Mouse (Mus musculus) midbrain, embryonic 12.5 days (tissue): ENCODE data around the gene Slc35g2. TPM values are rescaled to one million over a fixed set of nuclear protein-coding genes. Genes with fewer than 3 reads are reported as not detected.

ENCODE experiments used
- ATAC-seq: fragments of 200-750 bp; cut with Nextera tagmentation; 2 replicates; pipeline ENCODE4 v1.8.0; 2017; ENCODE audit warnings: low read depth, moderate TSS enrichment, moderate library complexity; ENCODE audit not compliant: low FRiP score
- H3K27ac ChIP-seq: fragments of 300-500 bp; sonication (generic); replicated peaks from 2 replicates; pipeline ENCODE4 v1.5.1; 2016; ENCODE audit warnings: mild to moderate bottlenecking
- H3K27me3 ChIP-seq: fragments of 300-500 bp; sonication (generic); 2 replicates; pipeline ENCODE4 v1.6.1; 2016; ENCODE audit warnings: mild to moderate bottlenecking
- H3K36me3 ChIP-seq: fragments of 300-500 bp; sonication (generic); 2 replicates; pipeline ENCODE4 v1.6.1; 2016
- H3K4me1 ChIP-seq: fragments of 300-500 bp; sonication (generic); 2 replicates; pipeline ENCODE4 v1.6.1; 2016
- H3K4me2 ChIP-seq: fragments of 300-500 bp; sonication (generic); replicated peaks from 2 replicates; pipeline ENCODE4 v1.6.1; 2016; ENCODE audit warnings: mild to moderate bottlenecking, moderate library complexity
- H3K4me3 ChIP-seq: fragments of 300-500 bp; sonication (generic); 2 replicates; pipeline ENCODE4 v1.5.1; 2016; ENCODE audit warnings: mild to moderate bottlenecking
- H3K9ac ChIP-seq: fragments of 300-500 bp; sonication (generic); replicated peaks from 2 replicates; pipeline ENCODE4 v1.6.1; 2016; ENCODE audit warnings: mild to moderate bottlenecking, moderate library complexity
- H3K9me3 ChIP-seq: fragments of 300-500 bp; sonication (generic); 2 replicates; pipeline ENCODE4 v1.6.1; 2016; ENCODE audit warnings: mild to moderate bottlenecking
- WGBS: fragments of 180-500 bp; shearing (Covaris S2); methylation state at CpG from one replicate; pipeline ENCODE4 v1.1.7; 2016; 5-methylcytosine and 5-hydroxymethylcytosine counted together
- polyA plus RNA-seq: library from polyadenylated mRNA; unstranded; fragments of >200 nt; fragmentation: Nextera tagmentation; extraction: Ambion mirVana; gene quantifications from 2 replicates; pipeline ENCODE4 v1.2.1, GENCODE M21; 2016

The Slc35g2 gene
- polyA plus RNA-seq, 1 experiment from 2014 or later, result 6.7 TPM

- no peak overlapping the region for H3K27ac ChIP-seq
- H3K9ac ChIP-seq, result no peak overlapping the region
- H3K4me3 ChIP-seq, result no peak overlapping the region
- no peak overlapping the region for H3K4me2 ChIP-seq
- H3K4me1 ChIP-seq, result peaks cover 21% of the 10 kb centered on the region
- ATAC-seq, result no peak
- H3K27me3 ChIP-seq, result no peaks in the 10 kb centered on the region
- H3K36me3 ChIP-seq, result peaks cover 10% of the 10 kb centered on the region
- 81% methylated on average over 2 of the region's 2 CpGs for WGBS
- H3K9me3 ChIP-seq, result peaks cover 6% of the 10 kb centered on the region
Measured at GRCm38 (mm10) chr9:100548313-100548712, 22.6 kb downstream of the Slc35g2 start.

GRCm38 (mm10) chr9:100546594-100546910 is 24.3 kb downstream of the Slc35g2 start:
- H3K9ac ChIP-seq, result peak overlapping the region; percentile 94
- peak overlapping the region; percentile 90 for H3K27ac ChIP-seq
- H3K4me3 ChIP-seq, result peak overlapping the region; percentile 89
- H3K36me3 ChIP-seq, result no peaks in the 10 kb centered on the region
- H3K4me1 ChIP-seq, result peaks cover 21% of the 10 kb centered on the region
- H3K9me3 ChIP-seq, result peaks cover 6% of the 10 kb centered on the region
- H3K4me2 ChIP-seq, result peak overlapping the region; percentile 56
- 15% methylated on average over 9 of the region's 9 CpGs for whole genome bisulfite sequencing
- ATAC-seq, result peak; percentile 10
- H3K27me3 ChIP-seq, result no peaks in the 10 kb centered on the region

- peaks cover 6% of the 10 kb centered on the region for H3K9me3 ChIP-seq
- no peaks in the 10 kb centered on the region for H3K27me3 ChIP-seq
- peak within 1 kb of the TSS; percentile 89 for H3K4me3 ChIP-seq
- ATAC-seq, result peak; percentile 100
- WGBS, result under 1% methylated on average over 90 of the region's 93 CpGs
- peak within 1 kb of the TSS; percentile 90 for H3K27ac ChIP-seq
- H3K4me1 ChIP-seq, result peaks cover 21% of the 10 kb centered on the region
- H3K36me3 ChIP-seq, result no peaks in the 10 kb centered on the region
- H3K9ac ChIP-seq, result peak within 1 kb of the TSS; percentile 94
- peak within 1 kb of the TSS; percentile 56 for H3K4me2 ChIP-seq
Measured at GRCm38 (mm10) chr9:100545715-100546593, 24.9 kb downstream of the Slc35g2 start, which contains the start of gene Nck1. TSS of gene Nck1 (minus strand) at chr9:100546134.

GRCm38 (mm10) chr9:100544948-100545714 is 25.8 kb downstream of the Slc35g2 start:
- H3K9me3 ChIP-seq, result peaks cover 6% of the 10 kb centered on the region
- peak overlapping the region; percentile 89 for H3K4me3 ChIP-seq
- H3K9ac ChIP-seq, result peak overlapping the region; percentile 94
- H3K4me1 ChIP-seq, result peaks cover 21% of the 10 kb centered on the region
- H3K4me2 ChIP-seq, result peak overlapping the region; percentile 56
- H3K27me3 ChIP-seq, result no peaks in the 10 kb centered on the region
- WGBS, result 1% methylated on average over 29 of the region's 38 CpGs
- no peaks in the 10 kb centered on the region for H3K36me3 ChIP-seq
- ATAC-seq, result no peak
- H3K27ac ChIP-seq, result peak overlapping the region; percentile 90

GRCm38 (mm10) chr9:100535618-100536262 is 35.1 kb downstream of the Slc35g2 start:
- Histone ChIP-seq H3K36me3 (no peaks in the 10 kb centered on the region), H3K27me3 (no peaks in the 10 kb centered on the region), H3K4me3 (no peak overlapping the region), H3K4me1 (no peaks in the 10 kb centered on the region), H3K9ac (no peak overlapping the region), H3K9me3 (no peaks in the 10 kb centered on the region), H3K27ac (no peak overlapping the region), H3K4me2 (no peak overlapping the region)
- ATAC-seq, result no peak
- 95% methylated on average over 2 of the region's 2 CpGs for WGBS

- Histone ChIP-seq H3K4me3 (no peak overlapping the region), H3K36me3 (no peaks in the 10 kb centered on the region), H3K27me3 (no peaks in the 10 kb centered on the region), H3K4me1 (no peaks in the 10 kb centered on the region), H3K9me3 (no peaks in the 10 kb centered on the region), H3K4me2 (no peak overlapping the region), H3K27ac (no peak overlapping the region), H3K9ac (no peak overlapping the region)
- no peak for ATAC-seq
- 97% methylated on average over 3 of the region's 3 CpGs for WGBS
Measured at GRCm38 (mm10) chr9:100534686-100535085, 36.2 kb downstream of the Slc35g2 start.

- ATAC-seq, result no peak
- H3K9ac ChIP-seq, result no peak overlapping the region
- whole genome bisulfite sequencing, result 86% methylated on average over 3 of the region's 3 CpGs
- H3K4me2 ChIP-seq, result no peak overlapping the region
- no peaks in the 10 kb centered on the region for H3K27me3 ChIP-seq
- peaks cover 8% of the 10 kb centered on the region; the same call in 1 of the 2 replicates for H3K9me3 ChIP-seq
- H3K36me3 ChIP-seq, result no peaks in the 10 kb centered on the region
- no peak overlapping the region for H3K4me3 ChIP-seq
- H3K27ac ChIP-seq, result no peak overlapping the region
- H3K4me1 ChIP-seq, result no peaks in the 10 kb centered on the region
Measured at GRCm38 (mm10) chr9:100532847-100533505, 37.9 kb downstream of the Slc35g2 start.

- WGBS, result 83% methylated on average over 1 of the region's 1 CpGs
- Histone ChIP-seq H3K27ac (no peak overlapping the region), H3K9ac (no peak overlapping the region), H3K4me3 (no peak overlapping the region), H3K27me3 (no peaks in the 10 kb centered on the region), H3K36me3 (no peaks in the 10 kb centered on the region), H3K4me2 (no peak overlapping the region), H3K4me1 (no peaks in the 10 kb centered on the region), H3K9me3 (peaks cover 8% of the 10 kb centered on the region; the same call in 1 of the 2 replicates)
- ATAC-seq, result no peak
Measured at GRCm38 (mm10) chr9:100531296-100531695, 39.6 kb downstream of the Slc35g2 start.

GRCm38 (mm10) chr9:100525225-100525624 is 45.7 kb downstream of the Slc35g2 start:
- no peak overlapping the region for H3K9ac ChIP-seq
- no peaks in the 10 kb centered on the region for H3K4me1 ChIP-seq
- H3K9me3 ChIP-seq, result peaks cover 8% of the 10 kb centered on the region; the same call in 1 of the 2 replicates
- ATAC-seq, result no peak
- H3K4me2 ChIP-seq, result no peak overlapping the region
- no peak overlapping the region for H3K27ac ChIP-seq
- WGBS, result 93% methylated on average over 2 of the region's 2 CpGs
- H3K27me3 ChIP-seq, result no peaks in the 10 kb centered on the region
- H3K4me3 ChIP-seq, result no peak overlapping the region
- no peaks in the 10 kb centered on the region for H3K36me3 ChIP-seq

- WGBS, result 78% methylated on average over 2 of the region's 2 CpGs
- Histone ChIP-seq H3K27me3 (no peaks in the 10 kb centered on the region), H3K4me2 (no peak overlapping the region), H3K4me3 (no peak overlapping the region), H3K27ac (no peak overlapping the region), H3K4me1 (no peaks in the 10 kb centered on the region), H3K9me3 (no peaks in the 10 kb centered on the region), H3K36me3 (no peaks in the 10 kb centered on the region), H3K9ac (no peak overlapping the region)
- ATAC-seq, result no peak
Measured at GRCm38 (mm10) chr9:100522029-100522428, 48.9 kb downstream of the Slc35g2 start.

GRCm38 (mm10) chr9:100520586-100520985 is 50.3 kb downstream of the Slc35g2 start:
- no peaks in the 10 kb centered on the region for H3K27me3 ChIP-seq
- WGBS, result 3% methylated on average over 2 of the region's 2 CpGs
- ATAC-seq, result no peak
- no peak overlapping the region for H3K27ac ChIP-seq
- H3K4me1 ChIP-seq, result no peaks in the 10 kb centered on the region
- H3K4me2 ChIP-seq, result no peak overlapping the region
- no peak overlapping the region for H3K4me3 ChIP-seq
- no peak overlapping the region for H3K9ac ChIP-seq
- H3K36me3 ChIP-seq, result no peaks in the 10 kb centered on the region
- H3K9me3 ChIP-seq, result no peaks in the 10 kb centered on the region
